Mouse (Mus musculus) erythroblast, embryonic 14.5 days (primary cell): Measurements from ENCODE around the gene Gm8909.
"Not testable (repeated sequence)": the region's sequence is repeated elsewhere in the genome, so short reads cannot be mapped to it uniquely, and the experiment has no call there.

Experiments
- GATA1 ChIP-seq: IDR thresholded peaks from 2 replicates; pipeline ENCODE4 v1.6.1; 2012; ENCODE audit warnings: low read length, inconsistent platforms, mixed read lengths
- TAL1 ChIP-seq: IDR thresholded peaks from 3 replicates; pipeline ENCODE4 v1.6.1; 2012; ENCODE audit warnings: low read length, inconsistent platforms, mixed read lengths

DNA sequence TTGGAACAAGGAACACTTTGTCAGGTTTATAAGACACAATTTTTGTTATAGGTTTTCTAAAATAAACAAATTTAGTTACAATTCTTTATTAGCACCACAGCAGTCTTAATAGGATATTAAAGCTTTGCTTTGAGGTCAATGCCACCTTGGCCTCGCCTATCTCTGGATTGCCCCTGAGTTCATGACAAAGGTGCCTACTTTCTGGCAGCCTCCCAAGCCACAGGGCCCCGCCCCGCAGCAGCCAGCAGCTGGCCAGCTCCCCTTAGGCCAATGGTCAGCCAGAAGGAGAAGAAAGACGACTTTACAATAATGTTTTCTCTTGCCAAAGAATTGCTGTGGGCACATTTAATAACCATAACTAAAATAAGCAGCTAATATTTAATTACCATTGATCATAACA lies 17.1 kb downstream of the Gm8909 start:
- TF ChIP-seq TAL1, GATA1: not testable (repeated sequence)
